Mouse (Mus musculus) limb, embryonic 14.5 days (tissue): ENCODE results near the gene Cabp4. TPM values are rescaled to one million over a fixed set of nuclear protein-coding genes. Genes with fewer than 3 reads are reported as not detected.

Source experiments
- ATAC-seq: fragments of 200-750 bp; cut with Nextera tagmentation; 2 replicates; pipeline ENCODE4 v1.8.0; 2017; ENCODE audit warnings: low read depth, moderate number of reproducible peaks, moderate TSS enrichment; ENCODE audit not compliant: low FRiP score
- DNase-seq: peaks from one replicate; pipeline ENCODE4 v3.0.0-alpha.2; 2015; ENCODE audit warnings: low spot score
- H3K27ac ChIP-seq: fragments of 300-500 bp; sonication (generic); replicated peaks from 2 replicates; pipeline ENCODE4 v1.5.1; 2014; ENCODE audit warnings: low read depth, mild to moderate bottlenecking, low read length, moderate library complexity, mixed read lengths
- H3K27me3 ChIP-seq: fragments of 300-500 bp; sonication (generic); 2 replicates; pipeline ENCODE4 v1.6.1; 2014; ENCODE audit warnings: low read length, mixed read lengths; ENCODE audit not compliant: control insufficient read depth, insufficient read depth
- H3K36me3 ChIP-seq: fragments of 300-500 bp; sonication (generic); 2 replicates; pipeline ENCODE4 v1.6.1; 2014; ENCODE audit warnings: mild to moderate bottlenecking, low read length, moderate library complexity, mixed read lengths; ENCODE audit not compliant: control insufficient read depth, insufficient read depth
- H3K4me1 ChIP-seq: fragments of 300-500 bp; sonication (generic); 2 replicates; pipeline ENCODE4 v1.6.1; 2014; ENCODE audit warnings: antibody characterized with exemption, low read length, mixed read lengths; ENCODE audit not compliant: control insufficient read depth, insufficient read depth
- H3K4me2 ChIP-seq: fragments of 300-500 bp; sonication (generic); replicated peaks from 2 replicates; pipeline ENCODE4 v1.6.1; 2014; ENCODE audit warnings: low read depth, mild to moderate bottlenecking, low read length, moderate library complexity; ENCODE audit not compliant: severe bottlenecking
- H3K4me3 ChIP-seq: fragments of 300-500 bp; sonication (generic); replicated peaks from 2 replicates; pipeline ENCODE4 v1.5.1; 2014; ENCODE audit warnings: low read length
- H3K9ac ChIP-seq: fragments of 300-500 bp; sonication (generic); 2 replicates; pipeline ENCODE4 v1.6.1; 2014; ENCODE audit warnings: mild to moderate bottlenecking, low read depth, low read length, moderate library complexity; ENCODE audit not compliant: severe bottlenecking
- H3K9me3 ChIP-seq: fragments of 300-500 bp; sonication (generic); 2 replicates; pipeline ENCODE4 v1.6.1; 2016; ENCODE audit warnings: low read length; ENCODE audit not compliant: control insufficient read depth
- POLR2A ChIP-seq: fragments of 200-500 bp; IDR thresholded peaks from 2 replicates; pipeline ENCODE4 v1.8.0; 2012; ENCODE audit warnings: inconsistent platforms, mild to moderate bottlenecking, moderate library complexity, borderline replicate concordance; ENCODE audit not compliant: insufficient read depth, insufficient read length; ENCODE audit errors: extremely low read depth
- WGBS: fragments of 180-500 bp; shearing (Covaris S2); extraction: QIAGEN DNeasy Blood & Tissue Kit; methylation state at CpG from one replicate; pipeline ENCODE4 v1.1.7; 2014; 5-methylcytosine and 5-hydroxymethylcytosine counted together
- polyA plus RNA-seq, 2 experiments: library from polyadenylated mRNA; depleted of rRNA in 1 of 2; stranded (reverse) in 1 of 2; unstranded in 1 of 2; fragments of >200 nt; fragmentation: Nextera tagmentation in 1 of 2; extraction: Ambion mirVana in 1 of 2; gene quantifications; 2 replicates each; pipeline versions ENCODE4 v1.2.1 to v1.2.3; 2012 to 2014

Cabp4 gene
- polyA plus RNA-seq, 2 experiments = 0.05 to 0.10 TPM

GRCm38 (mm10) chr19:4163543-4163887, 19.7 kb upstream of the Cabp4 start:
- Histone ChIP-seq H3K9me3 (no peaks in the 10 kb centered on the region), H3K4me1 (peaks cover 12% of the 10 kb centered on the region), H3K4me3 (peak overlapping the region; percentile 70), H3K27ac (peak overlapping the region; percentile 70), H3K27me3 (no peaks in the 10 kb centered on the region), H3K9ac (peak overlapping the region; percentile 77), H3K4me2 (peak overlapping the region; percentile 89), H3K36me3 (peaks cover 27% of the 10 kb centered on the region)
- no peak for TF ChIP-seq POLR2A
- DNase-seq (no peak), ATAC-seq (peak; percentile 27)
- WGBS = 40% methylated on average over 4 of the region's 4 CpGs

GRCm38 (mm10) chr19:4162646-4163542, 19.1 kb upstream of the Cabp4 start, which contains the start of gene Rps6kb2:
Gene Rps6kb2 (minus strand): TSS chr19:4163354.
- ATAC-seq (peak; percentile 91), DNase-seq (peak; percentile 99)
- peak within 1 kb of the TSS; percentile 77 for H3K9ac ChIP-seq
- peak within 1 kb of the TSS; percentile 89 for H3K4me2 ChIP-seq
- peaks cover 33% of the 10 kb centered on the region for H3K36me3 ChIP-seq
- WGBS = 8% methylated on average over 42 of the region's 42 CpGs
- H3K27me3 ChIP-seq = no peaks in the 10 kb centered on the region
- peak within 1 kb of the TSS; percentile 70 for H3K4me3 ChIP-seq
- H3K4me1 ChIP-seq = peaks cover 12% of the 10 kb centered on the region
- H3K27ac ChIP-seq = peak within 1 kb of the TSS; percentile 70
- peak; percentile 39; the same call in 1 of the 2 replicates for TF ChIP-seq POLR2A
- no peaks in the 10 kb centered on the region for H3K9me3 ChIP-seq

GRCm38 (mm10) chr19:4159049-4159448, 15.2 kb upstream of the Cabp4 start:
- Histone ChIP-seq H3K4me1 (peaks cover 12% of the 10 kb centered on the region), H3K9ac (no peak overlapping the region), H3K9me3 (no peaks in the 10 kb centered on the region), H3K36me3 (peaks cover 58% of the 10 kb centered on the region), H3K4me3 (no peak overlapping the region), H3K27me3 (no peaks in the 10 kb centered on the region), H3K4me2 (no peak overlapping the region), H3K27ac (no peak overlapping the region)
- WGBS = 91% methylated on average over 8 of the region's 8 CpGs
- ATAC-seq (no peak), DNase-seq (no peak)
- TF ChIP-seq POLR2A = no peak

- peaks cover 69% of the 10 kb centered on the region for H3K36me3 ChIP-seq
- no peak overlapping the region for H3K4me2 ChIP-seq
- DNase-seq = no peak
- H3K4me3 ChIP-seq = no peak overlapping the region
- H3K27ac ChIP-seq = no peak overlapping the region
- 92% methylated on average over 12 of the region's 12 CpGs for WGBS
- H3K9ac ChIP-seq = no peak overlapping the region
- no peak for ATAC-seq
- H3K9me3 ChIP-seq = no peaks in the 10 kb centered on the region
- TF ChIP-seq POLR2A = no peak
- no peaks in the 10 kb centered on the region for H3K27me3 ChIP-seq
- no peaks in the 10 kb centered on the region for H3K4me1 ChIP-seq
These were observed 12.9 kb upstream of the Cabp4 start for GRCm38 (mm10) chr19:4156771-4157170.

- ATAC-seq = no peak
- no peak overlapping the region for H3K4me2 ChIP-seq
- H3K9ac ChIP-seq = no peak overlapping the region
- no peaks in the 10 kb centered on the region for H3K27me3 ChIP-seq
- H3K4me3 ChIP-seq = no peak overlapping the region
- WGBS = 80% methylated on average over 20 of the region's 20 CpGs
- H3K36me3 ChIP-seq = peaks cover 67% of the 10 kb centered on the region
- no peaks in the 10 kb centered on the region for H3K4me1 ChIP-seq
- no peak overlapping the region for H3K27ac ChIP-seq
- TF ChIP-seq POLR2A = no peak
- H3K9me3 ChIP-seq = no peaks in the 10 kb centered on the region
- no peak for DNase-seq
These were observed 12.3 kb upstream of the Cabp4 start for GRCm38 (mm10) chr19:4156073-4156579.
